Mouse (Mus musculus): Measurements from ENCODE around the gene Sarm1. TPM values are rescaled to one million over a fixed set of nuclear protein-coding genes. Genes with fewer than 3 reads are reported as not detected.
A peak's percentile ranks its signal among the peaks of the same experiment; 100 is the strongest.

The Sarm1 gene
- polyA plus RNA-seq, 1 experiment from 2014 or later = 0.12 TPM

DNA sequence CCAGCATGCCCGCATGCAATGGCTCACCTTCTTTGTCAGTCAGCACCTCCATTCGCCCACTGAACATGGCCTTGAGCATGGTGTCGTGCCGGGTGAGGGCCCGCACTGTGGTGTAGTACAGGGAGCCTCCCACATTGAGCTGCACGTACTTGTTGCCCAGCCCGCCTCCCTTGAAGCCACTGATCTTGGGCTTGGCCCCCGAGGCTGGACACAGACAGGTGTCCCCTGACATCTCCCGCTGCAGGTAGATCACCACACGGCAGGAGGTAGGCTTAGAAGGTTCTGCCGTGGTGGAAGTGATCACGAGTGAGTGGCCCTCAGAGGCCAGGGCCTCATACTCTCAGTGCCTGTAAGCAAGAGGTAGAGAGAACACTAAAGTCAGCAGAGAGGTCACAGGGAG, 32.4 kb upstream of the Sarm1 start:
- H3K4me3 ChIP-seq = no peak overlapping the region
- H3K27me3 ChIP-seq (replicated peaks) = no peaks in the 10 kb centered on the region
- 85% methylated on average over 12 of the region's 12 CpGs for WGBS
- peaks cover 76% of the 10 kb centered on the region for H3K36me3 ChIP-seq
- H3K4me2 ChIP-seq = peak overlapping the region; percentile 24; the same call in 1 of the 2 replicates
- H3K9me3 ChIP-seq = no peaks in the 10 kb centered on the region
- peak overlapping the region; percentile 83 for H3K27ac ChIP-seq (replicated peaks)
- no peak for ATAC-seq (ENCODE audit: extremely low read depth, insufficient number of reproducible peaks, low FRiP score, low TSS enrichment)
- peaks cover 25% of the 10 kb centered on the region for H3K4me1 ChIP-seq
- no peak overlapping the region; the same call in 1 of the 2 replicates for H3K9ac ChIP-seq

DNA sequence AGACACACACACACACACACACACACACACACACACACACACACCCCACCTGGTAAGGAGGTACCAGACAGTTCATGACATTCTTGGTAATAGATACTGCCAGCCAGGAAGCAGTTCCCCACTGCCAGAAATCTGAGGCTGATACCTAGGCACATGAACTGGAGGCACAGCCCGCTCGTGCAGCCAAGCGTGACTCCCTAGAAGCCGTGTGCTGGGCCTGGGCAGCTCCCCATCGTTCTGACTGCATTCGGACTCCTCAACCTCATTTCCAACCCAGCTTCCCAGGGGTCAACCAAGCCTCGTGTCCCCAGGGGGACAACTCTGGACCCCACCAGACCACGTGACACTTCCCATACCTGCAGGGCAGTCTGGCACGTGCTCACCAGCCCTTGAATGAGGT, 31.2 kb upstream of the Sarm1 start:
- no peaks in the 10 kb centered on the region for H3K27me3 ChIP-seq (replicated peaks)
- 88% methylated on average over 9 of the region's 9 CpGs for WGBS
- ATAC-seq (ENCODE audit: extremely low read depth, insufficient number of reproducible peaks, low FRiP score, low TSS enrichment) = no peak

DNA sequence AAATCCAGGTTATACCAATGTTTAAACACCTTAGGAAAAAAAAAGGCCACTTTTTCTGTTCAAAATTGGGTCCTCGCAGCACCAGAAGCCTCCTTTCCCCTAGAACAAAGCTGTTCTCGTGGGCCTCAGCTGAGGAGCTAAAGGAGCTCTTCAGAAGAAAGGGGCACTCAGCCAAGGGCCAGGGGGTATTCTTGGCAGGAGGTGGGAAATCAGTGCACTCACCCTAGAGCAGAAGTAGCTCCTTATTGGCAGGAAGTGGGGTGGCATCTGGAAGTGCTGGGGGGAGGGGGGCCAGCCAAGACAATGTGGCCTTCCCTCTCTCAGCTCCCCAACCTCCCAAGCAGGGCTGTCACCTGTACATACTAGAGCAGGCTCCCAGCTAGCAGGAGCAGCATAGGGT, 27.3 kb upstream of the Sarm1 start:
- Histone ChIP-seq H3K4me2 (no peak overlapping the region), H3K27ac (replicated peaks) (no peak overlapping the region), H3K36me3 (peaks cover 100% of the 10 kb centered on the region), H3K9me3 (no peaks in the 10 kb centered on the region), H3K4me1 (no peaks in the 10 kb centered on the region), H3K9ac (no peak overlapping the region), H3K4me3 (no peak overlapping the region), H3K27me3 (replicated peaks) (no peaks in the 10 kb centered on the region)
- no peak for ATAC-seq (ENCODE audit: extremely low read depth, insufficient number of reproducible peaks, low FRiP score, low TSS enrichment)
- WGBS = 81% methylated on average over 2 of the region's 2 CpGs

More for the DNA sequence above, 31.2 kb upstream of the Sarm1 start:
- H3K4me2 ChIP-seq = no peak overlapping the region
- no peak overlapping the region for H3K9ac ChIP-seq
- H3K27ac ChIP-seq (replicated peaks) = no peak overlapping the region
- H3K4me3 ChIP-seq = no peak overlapping the region
- H3K9me3 ChIP-seq = no peaks in the 10 kb centered on the region
- peaks cover 16% of the 10 kb centered on the region for H3K4me1 ChIP-seq
- peaks cover 84% of the 10 kb centered on the region for H3K36me3 ChIP-seq

DNA sequence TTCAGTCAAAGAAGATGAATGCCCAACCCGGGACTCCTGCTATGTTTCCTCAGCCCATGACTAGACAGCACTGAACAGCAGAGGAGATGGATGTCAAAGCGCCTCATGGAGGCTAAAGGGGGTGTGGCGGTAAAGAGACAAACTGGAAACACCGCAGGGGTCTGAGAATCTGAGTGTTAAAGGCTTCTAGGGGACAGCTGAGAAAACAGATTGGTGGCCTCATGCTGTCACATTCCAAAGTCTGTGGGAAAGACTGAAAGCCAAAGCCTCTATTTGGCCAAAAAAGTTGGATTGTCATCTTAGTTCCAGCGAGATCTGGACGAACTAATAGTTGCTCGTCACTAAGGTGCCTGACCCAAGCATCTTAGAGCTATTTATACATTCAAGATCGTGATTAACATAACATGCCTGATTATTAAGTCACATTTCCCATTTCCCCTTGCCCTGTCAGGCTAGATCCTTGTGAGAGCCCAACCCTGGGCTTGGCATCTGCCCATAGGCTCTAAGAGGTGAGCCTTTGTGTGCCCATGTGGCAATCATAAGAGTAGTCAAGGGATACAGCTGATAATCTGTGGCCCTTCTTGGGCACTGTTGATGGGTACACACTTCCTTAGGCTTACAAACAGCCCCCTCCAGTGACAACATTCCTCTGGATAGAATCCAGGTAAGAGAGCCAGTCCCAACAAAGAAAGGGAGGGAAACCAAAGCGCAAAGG, 25.8 kb upstream of the Sarm1 start:
- 78% methylated on average over 9 of the region's 9 CpGs for WGBS
- H3K36me3 ChIP-seq = peaks cover 100% of the 10 kb centered on the region
- no peak overlapping the region for H3K4me3 ChIP-seq
- H3K4me2 ChIP-seq = no peak overlapping the region
- H3K9me3 ChIP-seq = no peaks in the 10 kb centered on the region
- no peaks in the 10 kb centered on the region for H3K4me1 ChIP-seq
- H3K9ac ChIP-seq = no peak overlapping the region
- no peaks in the 10 kb centered on the region for H3K27me3 ChIP-seq (replicated peaks)
- ATAC-seq (ENCODE audit: extremely low read depth, insufficient number of reproducible peaks, low FRiP score, low TSS enrichment) = no peak
- H3K27ac ChIP-seq (replicated peaks) = no peak overlapping the region

DNA sequence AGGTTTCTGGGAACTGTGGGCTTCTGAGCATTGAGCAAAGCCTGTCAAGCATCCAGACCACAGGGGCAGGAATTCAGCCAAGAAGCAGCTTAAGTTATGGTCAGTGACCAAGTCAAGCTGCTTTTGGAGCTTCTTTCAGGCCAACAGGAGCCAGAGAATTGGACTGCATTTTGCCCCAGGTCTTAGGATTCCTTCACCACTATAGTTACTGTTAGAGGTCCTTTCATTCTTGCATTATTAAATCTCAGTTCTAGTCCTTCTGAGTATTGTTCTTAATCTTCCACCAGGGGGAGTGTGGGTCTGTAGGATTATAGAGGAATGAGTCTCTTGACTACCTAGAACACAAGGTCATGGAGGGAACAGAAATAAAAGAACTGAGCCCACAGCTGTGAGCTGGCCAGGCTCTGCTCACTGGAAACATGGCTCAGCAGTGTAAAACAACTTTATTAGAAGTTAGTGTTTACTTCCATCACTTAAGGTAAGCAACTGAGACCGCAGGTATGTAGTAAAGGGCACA, 25.0 kb upstream of the Sarm1 start:
- H3K36me3 ChIP-seq = peaks cover 100% of the 10 kb centered on the region
- H3K4me3 ChIP-seq = no peak overlapping the region
- ATAC-seq (ENCODE audit: extremely low read depth, insufficient number of reproducible peaks, low FRiP score, low TSS enrichment) = no peak
- no peaks in the 10 kb centered on the region for H3K27me3 ChIP-seq (replicated peaks)
- no peak overlapping the region for H3K27ac ChIP-seq (replicated peaks)
- no peaks in the 10 kb centered on the region for H3K4me1 ChIP-seq
- H3K9ac ChIP-seq = no peak overlapping the region
- 85% methylated on average over 1 of the region's 1 CpGs for WGBS
- no peaks in the 10 kb centered on the region for H3K9me3 ChIP-seq
- no peak overlapping the region for H3K4me2 ChIP-seq

DNA sequence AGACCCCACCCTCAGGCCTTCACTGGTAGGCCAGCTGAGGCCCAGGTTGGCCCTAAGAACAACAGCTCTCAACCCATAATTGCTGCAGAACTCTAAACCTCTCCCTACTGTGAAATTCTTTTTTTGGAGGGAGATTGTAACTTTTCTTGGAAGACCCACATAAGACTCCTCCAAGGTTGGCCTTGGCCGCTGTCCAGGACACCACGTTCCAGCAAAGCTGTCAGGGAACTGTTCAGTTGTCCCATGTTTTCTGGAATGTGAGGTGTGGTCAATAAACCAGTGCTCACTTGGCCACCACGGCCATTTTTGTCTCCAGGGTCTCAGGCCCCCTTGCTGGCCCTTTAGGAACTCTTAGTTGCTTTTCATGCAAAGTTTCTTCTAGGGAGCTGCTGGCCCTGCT, 24.3 kb upstream of the Sarm1 start:
- H3K27ac ChIP-seq (replicated peaks) = no peak overlapping the region
- no peak overlapping the region for H3K4me3 ChIP-seq
- H3K36me3 ChIP-seq = peaks cover 96% of the 10 kb centered on the region
- 86% methylated on average over 3 of the region's 3 CpGs for WGBS
- no peak for ATAC-seq (ENCODE audit: extremely low read depth, insufficient number of reproducible peaks, low FRiP score, low TSS enrichment)
- H3K9me3 ChIP-seq = no peaks in the 10 kb centered on the region
- H3K27me3 ChIP-seq (replicated peaks) = no peaks in the 10 kb centered on the region
- H3K4me2 ChIP-seq = no peak overlapping the region
- no peaks in the 10 kb centered on the region for H3K4me1 ChIP-seq
- H3K9ac ChIP-seq = no peak overlapping the region

DNA sequence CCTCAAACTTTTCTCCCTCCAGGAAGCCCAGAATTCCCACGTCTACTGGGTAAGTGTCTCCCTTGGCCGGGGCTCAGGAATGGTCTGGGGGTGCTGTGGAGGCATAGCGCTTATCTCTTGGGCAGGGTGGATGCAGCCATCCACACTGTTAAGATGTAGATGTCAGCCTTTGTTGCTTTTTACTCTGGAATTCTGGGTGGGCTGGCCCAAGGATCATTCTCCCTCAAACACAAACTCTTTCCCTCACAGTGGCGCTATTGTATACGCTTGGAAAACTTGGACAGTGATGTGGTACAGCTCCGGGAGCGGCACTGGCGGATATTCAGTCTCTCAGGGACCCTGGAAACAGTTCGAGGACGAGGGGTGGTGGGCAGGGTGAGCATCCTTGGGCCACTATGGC, 21.4 kb upstream of the Sarm1 start:
- no peaks in the 10 kb centered on the region for H3K9me3 ChIP-seq
- H3K4me2 ChIP-seq = no peak overlapping the region
- no peak for ATAC-seq (ENCODE audit: extremely low read depth, insufficient number of reproducible peaks, low FRiP score, low TSS enrichment)
- no peak overlapping the region for H3K4me3 ChIP-seq
- H3K9ac ChIP-seq = no peak overlapping the region
- no peaks in the 10 kb centered on the region for H3K27me3 ChIP-seq (replicated peaks)
- no peak overlapping the region for H3K27ac ChIP-seq (replicated peaks)
- peaks cover under 1% of the 10 kb centered on the region; the same call in 1 of the 2 replicates for H3K4me1 ChIP-seq
- peaks cover 96% of the 10 kb centered on the region for H3K36me3 ChIP-seq
- WGBS = 89% methylated on average over 10 of the region's 10 CpGs

DNA sequence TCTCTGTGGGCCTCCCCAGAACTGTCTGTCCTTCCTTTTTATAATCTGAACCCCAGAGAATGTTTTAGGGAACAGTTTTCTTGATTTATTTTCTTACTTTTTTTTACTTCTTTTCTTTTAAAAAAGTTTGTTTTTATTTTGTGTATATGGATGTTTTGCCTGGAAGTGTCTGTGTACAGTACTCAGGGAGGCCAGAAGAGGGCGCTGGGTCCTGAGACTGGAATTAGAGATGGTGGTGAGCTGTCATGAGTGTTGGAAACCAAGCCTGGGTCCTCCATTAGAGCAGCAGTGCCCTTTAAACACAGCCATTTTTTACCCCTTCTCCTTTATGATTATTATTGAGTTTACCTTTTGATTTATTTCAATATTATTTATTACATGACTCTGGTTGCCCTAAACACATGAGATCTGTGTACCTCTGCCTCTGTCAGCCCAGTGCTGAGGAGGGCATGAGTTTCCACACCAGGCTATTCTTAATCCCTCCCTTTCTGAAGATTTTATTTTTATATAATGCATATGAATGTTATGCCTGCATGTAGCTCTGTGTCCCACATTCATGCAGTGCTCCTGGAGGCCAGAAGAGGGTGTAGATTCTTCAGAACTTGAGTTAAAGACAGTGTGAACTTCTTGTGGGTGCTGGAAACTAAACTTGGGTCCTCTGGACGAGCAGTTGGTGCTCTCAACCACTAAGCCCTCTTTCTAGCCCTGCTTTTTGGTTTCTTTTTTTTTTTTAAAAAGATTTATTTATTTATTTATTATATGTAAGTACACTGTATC, 18.2 kb upstream of the Sarm1 start:
- ATAC-seq (ENCODE audit: extremely low read depth, insufficient number of reproducible peaks, low FRiP score, low TSS enrichment) = no peak
- no peaks in the 10 kb centered on the region for H3K9me3 ChIP-seq
- H3K27ac ChIP-seq (replicated peaks) = no peak overlapping the region
- no peak overlapping the region for H3K4me3 ChIP-seq
- no peak overlapping the region for H3K9ac ChIP-seq
- no peaks in the 10 kb centered on the region for H3K27me3 ChIP-seq (replicated peaks)
- 54% methylated on average over 2 of the region's 2 CpGs for WGBS
- H3K4me1 ChIP-seq = peaks cover 22% of the 10 kb centered on the region
- H3K4me2 ChIP-seq = no peak overlapping the region
- H3K36me3 ChIP-seq = peaks cover 69% of the 10 kb centered on the region

DNA sequence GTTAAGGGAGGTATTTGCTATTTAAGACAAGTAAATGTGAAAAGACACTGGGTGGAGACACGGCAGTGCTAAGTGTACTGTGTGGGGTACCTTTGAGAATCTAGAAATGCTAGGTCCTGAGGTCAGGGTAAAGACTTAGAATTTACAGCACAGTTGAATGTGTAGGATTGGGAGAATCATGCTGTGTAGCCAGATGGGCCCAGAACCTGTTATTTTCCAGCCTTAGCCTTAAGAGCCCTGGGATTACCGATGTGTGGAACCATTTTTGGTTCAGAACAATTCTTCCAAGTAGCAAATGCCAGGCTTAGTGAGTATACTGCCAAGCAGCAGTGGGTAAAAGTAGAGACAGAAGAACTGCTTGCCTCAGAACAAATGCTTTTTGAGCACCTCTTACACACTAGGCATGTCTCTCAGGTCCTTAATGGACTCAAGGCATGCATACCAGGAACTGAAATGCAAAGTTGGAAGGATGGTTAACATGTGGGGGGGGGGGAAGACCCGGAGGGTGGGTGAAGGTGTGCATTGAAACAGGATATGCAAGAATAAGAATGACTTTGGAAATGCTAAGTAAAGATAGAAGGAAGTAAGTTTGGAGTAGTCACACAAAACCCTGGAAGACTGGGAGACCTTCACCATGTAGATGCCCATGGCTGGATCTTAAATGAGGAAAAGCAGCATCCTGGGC, 15.7 kb upstream of the Sarm1 start:
- no peaks in the 10 kb centered on the region for H3K27me3 ChIP-seq (replicated peaks)
- peak overlapping the region; percentile 96 for H3K4me3 ChIP-seq
- WGBS = 71% methylated on average over 3 of the region's 3 CpGs
- H3K9ac ChIP-seq = peak overlapping the region; percentile 97
- H3K27ac ChIP-seq (replicated peaks) = no peak overlapping the region
- H3K36me3 ChIP-seq = peaks cover 63% of the 10 kb centered on the region
- ATAC-seq (ENCODE audit: extremely low read depth, insufficient number of reproducible peaks, low FRiP score, low TSS enrichment) = no peak
- H3K4me1 ChIP-seq = peaks cover 22% of the 10 kb centered on the region
- no peaks in the 10 kb centered on the region for H3K9me3 ChIP-seq
- H3K4me2 ChIP-seq = peak overlapping the region; percentile 90

DNA sequence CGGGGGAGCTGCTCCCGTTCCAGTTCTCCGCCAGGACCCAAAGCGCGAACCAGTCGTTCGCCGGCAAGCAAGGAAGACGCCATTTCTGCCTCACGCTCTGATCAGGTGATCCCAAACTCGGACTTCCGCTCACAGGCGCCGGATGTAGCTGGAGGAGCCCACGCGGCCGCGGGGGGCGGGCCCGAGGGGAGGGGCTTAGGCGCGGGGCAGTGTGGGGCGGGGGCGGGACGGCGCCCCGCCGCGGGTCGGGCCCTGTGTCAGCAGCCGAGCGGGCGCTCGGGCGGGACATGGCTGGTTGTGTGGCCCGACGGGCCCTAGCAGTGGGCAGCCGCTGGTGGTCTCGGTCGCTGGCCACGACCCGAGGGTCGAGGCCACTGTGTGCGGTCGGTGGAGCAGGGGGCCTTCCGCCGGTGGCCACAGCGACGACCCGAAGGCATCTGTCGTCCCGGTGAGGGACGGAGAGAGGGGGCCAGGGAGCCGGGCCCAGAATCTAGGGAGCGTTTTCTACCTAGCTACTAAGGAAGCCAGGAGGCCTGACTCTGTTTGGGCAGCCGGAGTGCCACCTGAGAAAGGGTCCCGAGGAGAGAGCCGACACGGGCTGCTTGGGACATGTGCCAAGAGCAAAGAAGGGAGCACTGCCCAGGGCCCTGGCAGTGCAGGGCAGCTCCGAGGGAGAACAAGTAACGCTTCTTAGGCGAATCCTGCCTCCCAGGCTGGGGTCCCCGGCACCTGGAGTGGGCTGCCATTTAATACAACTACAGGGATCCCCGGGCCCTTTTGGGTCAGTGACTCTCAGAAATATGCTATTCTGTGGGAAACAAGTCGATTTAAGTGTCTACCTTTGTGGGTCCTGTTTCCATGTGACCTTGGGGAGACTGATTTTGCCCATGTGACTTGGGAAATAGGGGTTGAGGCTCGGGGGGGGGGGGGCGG, 14.7 kb upstream of the Sarm1 start, which contains the start of the genes Tmem199 and Poldip2:
TSS of gene Tmem199 (minus strand) at position 148 of the 933 bp plus-strand sequence.
TSS of gene Poldip2 (plus strand) at position 169 of the 933 bp plus-strand sequence.
- no peaks in the 10 kb centered on the region for H3K27me3 ChIP-seq (replicated peaks)
- ATAC-seq (ENCODE audit: extremely low read depth, insufficient number of reproducible peaks, low FRiP score, low TSS enrichment) = peak; percentile 98
- no peaks in the 10 kb centered on the region for H3K9me3 ChIP-seq
- peak within 1 kb of the TSS; percentile 90 for H3K27ac ChIP-seq (replicated peaks)
- peak within 1 kb of the TSS; percentile 97 for H3K9ac ChIP-seq
- peak within 1 kb of the TSS; percentile 90 for H3K4me2 ChIP-seq
- peaks cover 63% of the 10 kb centered on the region for H3K36me3 ChIP-seq
- WGBS = 1% methylated on average over 67 of the region's 67 CpGs
- peaks cover 22% of the 10 kb centered on the region for H3K4me1 ChIP-seq
- H3K4me3 ChIP-seq = peak within 1 kb of the TSS; percentile 96

Data from heart, embryonic 13.5 days (tissue).